Mouse (Mus musculus) large intestine, adult 2 months (tissue): ENCODE measurements at regions not wholly inside any gene's neighbourhood (a gene's known extent, or its start where the extent isn't known, plus 50 kb on each side); places are given as distances from the start of the nearest gene placed in this dataset.
A peak's percentile ranks its signal among the peaks of the same experiment; 100 is the strongest.

Experiments used
- DNase-seq: peaks from one replicate; pipeline ENCODE4 v3.0.0-alpha.2; 2012; ENCODE audit warnings: low read depth, low spot score
- WGBS: fragments of 180-500 bp; shearing (Covaris S2); methylation state at CpG from one replicate; pipeline ENCODE4 v1.1.7; 2018; 5-methylcytosine and 5-hydroxymethylcytosine counted together

- 68% methylated on average over 1 of the region's 1 CpGs for WGBS
- no peak for DNase-seq
Observed at GRCm38 (mm10) chr2:50668789-50669188, 372.2 kb upstream of the Mmadhc start.

DNA sequence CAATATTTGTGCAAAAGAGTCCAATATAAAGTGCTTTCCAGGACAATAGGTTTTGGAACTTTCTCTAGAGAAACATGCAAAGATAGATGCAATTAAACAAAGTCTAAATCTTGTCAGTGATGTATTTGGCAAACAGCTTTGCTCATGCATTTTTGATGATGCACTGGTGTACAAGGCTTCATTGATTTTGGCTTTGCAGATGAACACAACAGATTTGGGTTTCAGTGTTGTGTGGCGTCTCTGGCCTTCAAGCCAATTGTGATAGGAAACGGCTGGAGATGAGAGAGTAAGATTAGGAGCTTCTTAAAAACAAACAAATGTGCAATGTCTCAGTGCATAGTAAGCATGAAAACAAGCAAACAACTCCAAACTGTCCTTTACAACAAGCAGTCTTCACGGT lies 370.6 kb upstream of the Mmadhc start:
- DNase-seq = no peak
- WGBS = 60% methylated on average over 3 of the region's 3 CpGs

GRCm38 (mm10) chr2:50662504-50662903 lies 365.9 kb upstream of the Mmadhc start:
- DNase-seq = no peak
- 53% methylated on average over 1 of the region's 1 CpGs for WGBS

GRCm38 (mm10) chr2:50660000-50660399 lies 363.4 kb upstream of the Mmadhc start:
- no peak for DNase-seq
- WGBS = 62% methylated on average over 2 of the region's 2 CpGs

- WGBS = 74% methylated on average over 7 of the region's 7 CpGs
- no peak for DNase-seq
Observed at GRCm38 (mm10) chr2:50657826-50658225, 361.2 kb upstream of the Mmadhc start.

GRCm38 (mm10) chr2:50656351-50656750 lies 359.8 kb upstream of the Mmadhc start:
- 79% methylated on average over 6 of the region's 6 CpGs for WGBS
- DNase-seq = no peak

GRCm38 (mm10) chr2:50654953-50655324 lies 358.3 kb upstream of the Mmadhc start:
- DNase-seq = no peak
- WGBS = 75% methylated on average over 7 of the region's 7 CpGs

GRCm38 (mm10) chr2:50654221-50654952 lies 357.8 kb upstream of the Mmadhc start:
- no peak for DNase-seq
- WGBS = 86% methylated on average over 8 of the region's 8 CpGs

DNA sequence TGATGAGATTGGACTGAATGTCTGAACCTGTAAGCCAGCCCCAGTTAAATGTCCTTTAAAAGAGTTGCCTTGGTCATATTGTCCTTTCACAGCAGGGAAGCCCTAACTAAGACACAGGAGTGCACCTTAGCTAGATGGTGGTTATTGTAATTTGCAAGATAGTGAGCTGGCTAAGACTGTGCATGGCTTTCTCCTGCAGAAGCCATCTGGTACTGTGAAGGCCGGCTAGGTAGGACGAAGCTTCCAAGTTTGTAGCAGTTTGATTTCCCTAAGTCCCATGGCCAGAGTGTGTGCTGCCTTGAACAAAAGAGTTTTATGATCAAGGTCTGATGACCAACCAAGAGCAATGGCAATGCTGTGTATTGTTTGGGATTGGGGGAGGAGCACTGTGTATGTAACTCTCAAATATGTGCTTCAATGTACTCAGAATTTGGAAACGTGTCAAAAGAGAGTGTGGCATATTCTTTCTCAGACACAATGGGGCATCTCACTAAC lies 356.6 kb upstream of the Mmadhc start:
- WGBS = 87% methylated on average over 3 of the region's 3 CpGs
- DNase-seq = no peak

DNA sequence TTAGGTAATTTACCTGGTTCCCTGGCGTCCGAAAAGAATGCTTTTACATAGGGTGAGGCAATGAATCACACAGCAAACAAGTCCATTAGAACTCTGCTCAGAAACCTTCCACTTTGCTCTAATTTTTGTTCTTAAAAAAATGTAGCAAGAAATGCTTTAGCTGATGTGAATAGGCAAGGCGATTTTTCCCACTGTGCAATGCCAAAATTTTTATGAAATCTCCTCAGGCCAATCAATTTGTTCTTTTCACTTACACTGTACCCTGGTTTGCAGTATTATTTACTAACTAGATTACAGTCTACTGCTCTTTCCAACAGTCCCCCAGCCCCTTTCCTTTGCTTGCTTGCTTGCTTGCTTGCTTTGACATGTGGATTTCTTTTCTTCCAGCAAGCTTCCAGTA lies 353.1 kb upstream of the Mmadhc start:
- DNase-seq = no peak

DNA sequence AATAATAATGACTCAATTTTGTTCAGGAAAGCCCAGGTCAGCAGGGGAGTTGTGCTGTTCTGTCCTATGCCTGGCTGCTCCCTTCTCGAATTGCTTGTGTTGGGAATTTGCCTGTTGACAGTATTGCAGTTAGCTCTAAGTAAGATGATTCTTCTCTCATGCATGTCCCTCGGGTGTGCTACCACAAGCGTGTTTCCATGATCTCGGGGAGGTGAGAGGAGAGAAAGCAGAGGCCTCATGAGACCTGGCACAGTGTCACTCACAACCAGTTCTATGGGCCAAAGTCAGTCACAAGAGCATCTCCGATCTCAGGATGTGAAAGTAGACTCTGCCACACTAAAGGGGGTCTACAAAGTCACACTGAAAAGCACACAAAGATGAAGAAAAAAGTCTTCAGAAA lies 346.6 kb upstream of the Mmadhc start:
- WGBS = 76% methylated on average over 5 of the region's 5 CpGs
- no peak for DNase-seq

More for the DNA sequence above, 353.1 kb upstream of the Mmadhc start:
- WGBS = 59% methylated on average over 3 of the region's 3 CpGs

DNA sequence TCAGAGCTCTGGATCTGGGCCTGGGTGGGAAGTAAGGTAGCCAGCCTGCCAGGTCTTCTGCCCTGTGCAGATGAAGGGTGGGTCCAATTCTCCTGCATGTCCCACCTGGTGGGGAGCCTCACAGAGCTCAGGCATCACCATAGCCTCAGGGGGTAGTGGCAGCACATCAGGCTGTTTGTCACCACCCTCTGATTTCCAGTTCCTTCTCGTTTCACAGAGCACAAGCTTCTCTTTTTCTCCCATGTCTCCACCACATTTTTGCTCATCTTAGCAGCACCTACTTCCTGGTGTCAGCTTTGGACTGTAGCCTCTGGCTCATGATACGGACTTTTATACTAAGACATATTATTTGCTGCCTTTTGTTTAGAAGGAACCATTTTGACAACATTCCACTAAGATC lies 345.6 kb upstream of the Mmadhc start:
- 61% methylated on average over 2 of the region's 2 CpGs for WGBS

DNA sequence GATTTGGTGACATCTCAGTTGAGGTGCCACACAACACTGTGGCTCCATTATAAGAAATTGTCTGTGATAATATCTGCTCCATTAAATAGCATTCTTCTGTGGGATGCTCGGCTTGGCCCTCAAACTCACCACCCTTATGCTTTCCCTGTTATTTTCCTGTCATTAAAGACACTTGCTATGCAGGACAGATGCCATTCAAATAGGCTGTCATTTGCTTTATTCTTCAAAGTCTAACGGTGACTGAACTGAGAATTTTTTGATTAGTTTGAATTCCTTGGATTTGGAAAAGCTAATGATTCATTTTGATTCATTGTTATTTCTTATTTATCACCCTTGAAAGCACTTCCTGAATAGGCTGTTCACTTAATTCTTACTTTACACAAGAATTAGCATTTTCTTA lies 339.3 kb upstream of the Mmadhc start:
- DNase-seq = no peak

More for the DNA sequence above, 345.6 kb upstream of the Mmadhc start:
- no peak for DNase-seq

GRCm38 (mm10) chr2:50631786-50632185 lies 335.2 kb upstream of the Mmadhc start:
- DNase-seq = no peak

More for the DNA sequence above, 339.3 kb upstream of the Mmadhc start:
- 82% methylated on average over 2 of the region's 2 CpGs for WGBS

DNA sequence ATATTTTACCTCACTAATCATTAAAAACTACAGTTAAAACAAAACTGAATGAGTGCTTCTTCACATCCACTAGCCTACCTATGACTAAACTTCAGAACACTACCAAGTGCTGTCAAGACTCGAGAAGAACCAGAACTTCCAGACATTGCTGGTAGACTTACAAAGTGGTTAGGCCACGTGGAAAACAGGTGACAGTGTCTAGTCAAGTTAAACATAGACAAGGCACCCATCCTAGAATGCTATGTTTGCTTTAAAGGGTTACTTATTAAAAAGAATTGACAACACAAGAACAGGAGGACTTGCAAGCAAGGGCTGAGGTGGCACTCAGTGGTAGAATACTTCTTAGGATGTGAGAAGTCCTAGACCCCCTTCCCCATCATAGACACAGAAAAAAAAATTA lies 330.9 kb upstream of the Mmadhc start:
- WGBS = 26% methylated on average over 2 of the region's 2 CpGs
- DNase-seq = no peak

- DNase-seq = no peak
- WGBS = 55% methylated on average over 5 of the region's 5 CpGs
Observed at GRCm38 (mm10) chr2:50625233-50625749, 328.7 kb upstream of the Mmadhc start.

- DNase-seq = peak; percentile 6
- 24% methylated on average over 1 of the region's 1 CpGs for WGBS
Observed at GRCm38 (mm10) chr2:50609086-50609485, 312.5 kb upstream of the Mmadhc start.

GRCm38 (mm10) chr2:50589195-50589594 lies 292.6 kb upstream of the Mmadhc start:
- DNase-seq = no peak
- WGBS = 25% methylated on average over 6 of the region's 6 CpGs

GRCm38 (mm10) chr2:50588652-50589051 lies 292.1 kb upstream of the Mmadhc start:
- WGBS = 42% methylated on average over 6 of the region's 6 CpGs
- no peak for DNase-seq

DNA sequence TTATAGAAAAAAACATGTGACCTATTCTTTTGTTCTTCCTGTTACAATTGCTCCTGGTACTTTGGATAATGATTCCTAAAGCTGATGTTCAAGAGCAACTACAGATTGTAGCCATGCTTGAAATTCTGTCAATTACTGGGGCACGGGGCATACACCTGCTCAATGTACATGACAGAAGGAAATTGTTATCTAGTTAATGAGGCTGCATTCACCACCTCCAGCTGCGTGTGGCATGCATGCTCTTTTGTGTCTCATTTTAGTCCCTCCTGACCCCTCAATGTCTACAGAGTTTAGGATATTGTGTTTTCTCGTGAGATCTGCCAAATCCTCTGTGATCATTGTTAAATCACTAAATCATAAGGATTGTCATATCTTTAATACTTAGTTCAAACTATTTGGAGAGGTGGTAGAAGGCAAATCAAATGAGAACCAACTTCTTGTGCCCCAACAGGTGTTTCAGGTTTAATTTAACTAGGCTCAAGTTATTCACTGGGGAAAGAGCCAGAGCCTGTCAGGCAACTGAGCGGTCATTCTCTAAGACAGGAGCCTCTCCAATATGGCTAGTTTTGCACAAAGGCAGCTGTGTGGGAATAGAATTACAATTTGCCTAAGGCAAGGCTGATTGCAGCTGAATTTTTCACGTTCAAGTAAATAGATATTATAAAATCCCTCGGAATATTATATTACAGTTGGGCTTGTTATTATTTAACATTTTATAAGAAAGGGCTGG lies 289.9 kb upstream of the Mmadhc start:
- no peak for DNase-seq
- WGBS = 48% methylated on average over 6 of the region's 6 CpGs

GRCm38 (mm10) chr2:50579620-50580019 lies 283.0 kb upstream of the Mmadhc start:
- DNase-seq = no peak
- WGBS = 55% methylated on average over 2 of the region's 2 CpGs
